Mouse (Mus musculus): ENCODE measurements around the gene Col7a1. TPM values are rescaled to one million over a fixed set of nuclear protein-coding genes. Genes with fewer than 3 reads are reported as not detected.

Gene Col7a1
- polyA plus RNA-seq (2015; fragmentation: Nextera tagmentation; extraction: Ambion mirVana) = 2.6 and 3.5 TPM in 2 replicates

DNA sequence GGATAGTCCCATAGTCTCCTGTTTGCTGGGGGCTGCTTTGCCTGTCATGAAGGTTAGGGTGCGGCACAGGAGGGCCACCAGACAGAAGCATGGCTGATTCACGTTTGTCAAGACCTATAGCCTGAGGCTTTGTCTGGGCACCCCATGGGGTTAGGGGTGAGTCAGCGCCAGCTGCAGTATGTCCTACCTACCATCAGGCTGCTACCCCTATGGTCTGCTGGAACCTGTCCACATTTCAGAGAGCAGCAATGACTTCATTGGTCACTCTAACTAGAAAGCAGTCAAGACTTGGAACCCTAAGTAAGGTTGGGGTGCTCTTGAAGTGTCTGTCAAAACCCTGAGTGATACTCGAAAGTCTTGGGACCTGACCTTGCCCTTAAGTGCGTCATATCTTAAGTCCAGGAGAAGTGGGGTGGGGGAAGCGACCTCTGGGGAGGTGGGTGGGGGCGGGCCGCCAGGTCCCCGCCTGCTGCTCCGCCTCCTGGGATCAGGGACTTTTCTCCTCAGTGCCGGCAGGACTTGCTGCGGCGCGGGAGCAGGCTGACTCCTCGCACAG is at the start of gene Col7a1:
Gene Col7a1, plus strand, starts transcription at position 506 of the 556 bp plus-strand sequence.

DNA sequence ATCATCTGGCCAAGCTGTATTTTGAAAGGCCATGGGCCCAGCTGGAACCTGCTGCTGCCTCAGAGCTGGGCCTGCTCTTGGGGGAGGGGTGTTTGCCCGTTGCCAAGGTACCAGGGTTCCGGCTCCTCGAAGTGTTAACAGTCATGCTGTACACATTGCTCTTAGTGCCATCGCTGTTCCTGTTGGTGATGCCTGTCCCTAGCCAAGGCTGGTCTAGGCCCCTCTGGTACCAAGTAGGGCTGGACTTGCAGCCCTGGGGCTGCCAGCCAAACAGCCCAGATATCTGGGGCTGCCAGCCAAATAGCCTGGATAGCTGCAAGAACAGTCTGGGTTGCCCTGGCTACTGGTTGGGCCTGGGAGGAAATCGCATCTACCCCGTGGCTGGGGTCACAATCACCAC is 38.9 kb upstream of the Col7a1 start, which contains the start of gene Tmem89:
Gene Tmem89, plus strand, starts transcription at position 129 of the 400 bp plus-strand sequence.

DNA sequence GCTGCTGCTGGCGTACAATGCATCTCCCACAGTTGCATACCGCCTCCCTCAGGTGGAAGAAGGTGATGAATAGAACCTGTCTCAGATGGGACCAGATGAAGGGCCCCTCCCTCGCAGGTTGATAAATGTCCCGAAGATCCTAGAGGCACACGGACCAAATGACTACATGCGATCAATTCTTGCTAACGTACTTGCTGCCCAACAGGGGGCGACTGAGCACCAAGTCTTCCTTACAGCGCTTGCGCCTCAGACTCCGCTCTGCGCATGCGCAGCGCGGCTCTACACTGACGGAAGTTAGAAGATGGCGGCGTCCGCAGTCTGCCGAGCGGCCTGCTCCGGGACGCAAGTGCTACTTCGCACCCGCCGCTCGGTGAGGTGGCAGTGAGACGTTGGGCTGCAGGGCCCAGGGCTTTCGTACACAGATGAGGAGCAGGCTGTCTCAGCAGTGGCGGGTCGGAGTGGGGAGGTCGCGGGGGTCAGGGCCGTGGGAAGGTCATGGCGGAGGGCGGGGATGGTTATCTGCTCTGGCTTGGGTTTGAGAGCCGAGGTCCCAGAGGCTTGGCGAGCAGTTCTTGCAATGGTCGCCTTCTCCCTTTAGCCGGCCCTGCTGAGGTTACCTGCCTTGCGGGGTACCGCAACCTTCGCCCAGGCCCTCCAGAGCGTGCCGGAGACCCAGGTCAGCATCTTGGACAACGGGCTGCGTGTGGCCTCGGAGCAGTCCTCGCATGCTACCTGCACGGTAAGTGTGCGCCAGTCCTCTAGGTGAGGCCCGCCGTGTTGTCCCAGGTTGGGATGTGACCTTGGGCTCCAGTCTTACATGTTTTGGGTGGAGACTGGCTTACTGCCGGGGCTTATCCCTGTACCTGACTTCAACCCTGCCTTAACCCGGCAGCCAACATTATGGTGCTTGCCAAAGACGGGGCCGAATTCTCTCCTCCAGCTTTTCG is 16.7 kb upstream of the Col7a1 start, which contains the start of gene Uqcrc1:
Gene Uqcrc1, plus strand, starts transcription at position 216 of the 947 bp plus-strand sequence.

DNA sequence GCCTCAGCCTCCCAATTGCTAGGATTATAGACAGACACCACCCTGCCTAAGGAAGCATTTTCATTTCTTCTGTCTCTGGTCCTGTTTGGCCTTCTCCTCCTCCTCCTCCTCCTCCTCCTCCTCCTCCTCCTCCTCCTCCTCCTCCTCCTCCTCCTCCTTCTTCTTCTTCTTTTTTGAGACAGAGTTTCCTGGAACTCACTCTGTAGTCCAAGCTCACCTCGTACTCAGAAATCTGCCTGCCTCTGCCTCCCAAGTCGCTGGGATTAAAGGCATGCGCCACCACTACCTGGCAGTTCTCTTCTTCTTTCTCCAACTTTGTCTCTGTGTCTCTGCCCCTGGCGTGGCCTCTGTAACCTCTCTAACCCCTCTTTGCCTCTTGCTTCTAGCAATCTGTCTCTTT is 32.3 kb downstream of the Col7a1 start, which contains the start of gene Ucn2:
Gene Ucn2, plus strand, starts transcription at position 301 of the 400 bp plus-strand sequence.

DNA sequence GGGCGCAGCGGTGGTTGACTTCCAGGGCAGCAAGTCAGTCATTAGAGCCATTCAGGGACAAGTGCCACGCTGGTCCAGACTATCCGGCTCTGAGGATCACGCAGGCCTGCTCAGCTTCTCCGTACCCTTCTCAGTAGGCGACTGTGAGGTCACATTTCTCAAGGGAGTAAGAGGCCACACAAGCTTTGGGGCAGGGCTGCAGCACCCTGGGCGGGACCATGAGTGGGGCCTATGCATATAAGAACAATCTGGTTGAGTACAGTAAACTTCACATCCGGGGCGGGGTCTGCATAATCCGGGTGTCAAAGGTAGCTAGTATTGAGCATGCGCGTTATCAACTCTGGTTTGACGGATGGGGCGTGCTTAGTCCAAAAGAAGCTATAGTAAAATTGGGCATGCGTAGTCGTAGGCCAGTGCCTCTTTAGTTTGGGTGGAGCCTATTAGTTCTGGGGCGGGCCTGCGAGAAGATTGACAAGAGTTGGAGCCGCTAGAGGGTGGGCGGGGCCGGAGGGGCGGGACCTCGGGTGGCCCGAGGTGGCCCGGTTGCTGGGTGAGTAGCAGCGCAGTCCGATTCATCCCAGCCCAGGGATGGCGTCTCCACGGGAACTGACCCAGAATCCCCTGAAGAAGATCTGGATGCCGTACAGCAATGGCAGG is 38.2 kb downstream of the Col7a1 start, which contains the start of gene Pfkfb4:
Gene Pfkfb4, plus strand, starts transcription at position 351 of the 657 bp plus-strand sequence.

MicroRNAs within 50 kb of the gene (microRNA counts, 519-probe panel; counts per million panel counts)
- not detected for microRNA mmu-miR-711

Small RNA genes lying within 50 kb of the gene (microRNA-seq; reads per million reads assigned to microRNA genes)
- not detected for gene Mir711

Other genes with a start within 250 kb of the Col7a1 start
- 18.0 and 24.5 TPM in 2 replicates for gene Ip6k2, start 169.8 kb upstream of the Col7a1 start, polyA plus RNA-seq (2015; fragmentation: Nextera tagmentation; extraction: Ambion mirVana)
- gene Nckipsd, start 145.2 kb upstream of the Col7a1 start, polyA plus RNA-seq (2015; fragmentation: Nextera tagmentation; extraction: Ambion mirVana) = 6.2 and 10.4 TPM in 2 replicates
- 0.08 and 0.42 TPM in 2 replicates for gene Celsr3, start 127.3 kb upstream of the Col7a1 start, polyA plus RNA-seq (2015; fragmentation: Nextera tagmentation; extraction: Ambion mirVana)
- gene Slc26a6, start 100.3 kb upstream of the Col7a1 start, polyA plus RNA-seq (2015; fragmentation: Nextera tagmentation; extraction: Ambion mirVana) = 5.2 and 5.4 TPM in 2 replicates
- not detected in 2 replicates for gene Tmem89, start 39.0 kb upstream of the Col7a1 start, polyA plus RNA-seq (2015; fragmentation: Nextera tagmentation; extraction: Ambion mirVana)
- gene Uqcrc1, start 17.0 kb upstream of the Col7a1 start, polyA plus RNA-seq (2015; fragmentation: Nextera tagmentation; extraction: Ambion mirVana) = 369 and 386 TPM in 2 replicates
- not detected in 2 replicates for gene Ucn2, start 32.4 kb downstream of the Col7a1 start, polyA plus RNA-seq (2015; fragmentation: Nextera tagmentation; extraction: Ambion mirVana)
- 6.9 and 8.0 TPM in 2 replicates for gene Pfkfb4, start 38.2 kb downstream of the Col7a1 start, polyA plus RNA-seq (2015; fragmentation: Nextera tagmentation; extraction: Ambion mirVana)
- gene Shisa5, start 85.0 kb downstream of the Col7a1 start, polyA plus RNA-seq (2015; fragmentation: Nextera tagmentation; extraction: Ambion mirVana) = 134 and 166 TPM in 2 replicates
- 18.5 and 25.6 TPM in 2 replicates for gene Trex1, start 106.1 kb downstream of the Col7a1 start, polyA plus RNA-seq (2015; fragmentation: Nextera tagmentation; extraction: Ambion mirVana)
- 13.7 and 17.2 TPM in 2 replicates for gene Atrip, start 120.5 kb downstream of the Col7a1 start, polyA plus RNA-seq (2015; fragmentation: Nextera tagmentation; extraction: Ambion mirVana)
- gene Ccdc51, start 128.9 kb downstream of the Col7a1 start, polyA plus RNA-seq (2015; fragmentation: Nextera tagmentation; extraction: Ambion mirVana) = 7.1 and 9.1 TPM in 2 replicates
- gene Tma7, start 129.0 kb downstream of the Col7a1 start, polyA plus RNA-seq (2015; fragmentation: Nextera tagmentation; extraction: Ambion mirVana) = 350 and 394 TPM in 2 replicates
- gene Plxnb1, start 141.8 kb downstream of the Col7a1 start, polyA plus RNA-seq (2015; fragmentation: Nextera tagmentation; extraction: Ambion mirVana) = 3.3 and 3.7 TPM in 2 replicates
- gene Fbxw21, start 208.5 kb downstream of the Col7a1 start, polyA plus RNA-seq (2015; fragmentation: Nextera tagmentation; extraction: Ambion mirVana) = 0.08 and 0.14 TPM in 2 replicates
- gene Fbxw13, start 242.4 kb downstream of the Col7a1 start, polyA plus RNA-seq (2015; fragmentation: Nextera tagmentation; extraction: Ambion mirVana) = not detected in 2 replicates

Measured in urinary bladder, postnatal 0 days (tissue).